Mouse (Mus musculus): ENCODE results near the gene Abce1.

Abce1 gene

GRCm38 (mm10) chr8:79711064-79711961, at the start of gene Abce1, which contains the start of gene Anapc10:
Gene Abce1 (minus strand): TSS chr8:79711740.
Gene Anapc10 (plus strand): TSS chr8:79711820.
- in situ Hi-C loops (cut with MboI, MseI), result loop anchor here in 1 of 2 experiments (25.0 kb wide), 1 partner anchor 1301 kb away; the partner anchor contains the start of gene Usp38

- in situ Hi-C loops (cut with MboI, MseI), result no loop called here
Measured at GRCm38 (mm10) chr8:79750305-79750704, 38.8 kb upstream of the Abce1 start.

GRCm38 (mm10) chr8:79748591-79748990, 37.1 kb upstream of the Abce1 start:
- in situ Hi-C loops (cut with MboI, MseI), result no loop called here

- in situ Hi-C loops (cut with MboI, MseI), result no loop called here
Measured at GRCm38 (mm10) chr8:79748171-79748570, 36.6 kb upstream of the Abce1 start.

GRCm38 (mm10) chr8:79734304-79734703, 22.8 kb upstream of the Abce1 start:
- in situ Hi-C loops (cut with MboI, MseI), result loop anchor here in 1 of 2 experiments (5.0 kb wide), 1 partner anchor 748 kb away; no protein-coding TSS in a partner anchor

GRCm38 (mm10) chr8:79727900-79728299, 16.4 kb upstream of the Abce1 start:
- in situ Hi-C loops (cut with MboI, MseI), result no loop called here

GRCm38 (mm10) chr8:79724589-79724988, 13.0 kb upstream of the Abce1 start:
- in situ Hi-C loops (cut with MboI, MseI), result loop anchor here in 1 of 2 experiments (25.0 kb wide), 1 partner anchor 1288 kb away; the partner anchor contains the start of gene Usp38

GRCm38 (mm10) chr8:79723308-79723707, 11.8 kb upstream of the Abce1 start:
- in situ Hi-C loops (cut with MboI, MseI), result loop anchor here in 1 of 2 experiments (25.0 kb wide), 1 partner anchor 1289 kb away; the partner anchor contains the start of gene Usp38

- in situ Hi-C loops (cut with MboI, MseI), result loop anchor here in 1 of 2 experiments (25.0 kb wide), 1 partner anchor 1291 kb away; the partner anchor contains the start of gene Usp38
Measured at GRCm38 (mm10) chr8:79721537-79721936, 10.0 kb upstream of the Abce1 start.

- in situ Hi-C loops (cut with MboI, MseI), result loop anchor here in 1 of 2 experiments (25.0 kb wide), 1 partner anchor 1300 kb away; the partner anchor contains the start of gene Usp38
Measured at GRCm38 (mm10) chr8:79712676-79713075, 1.1 kb upstream of the Abce1 start.

- in situ Hi-C loops (cut with MboI, MseI), result loop anchor here in 1 of 2 experiments (25.0 kb wide), 1 partner anchor 1306 kb away; the partner anchor contains the start of gene Usp38
Measured at GRCm38 (mm10) chr8:79706687-79707086, 4.9 kb downstream of the Abce1 start.

GRCm38 (mm10) chr8:79692531-79692930, 19.0 kb downstream of the Abce1 start:
- in situ Hi-C loops (cut with MboI, MseI), result loop anchor here (5.0 to 10.0 kb wide), 3 partner anchors 48 to 1025 kb away; no protein-coding TSS in a partner anchor

GRCm38 (mm10) chr8:79685927-79686326, 25.6 kb downstream of the Abce1 start:
- in situ Hi-C loops (cut with MboI, MseI), result loop anchor here in 1 of 2 experiments (10.0 kb wide), 1 partner anchor 1299 kb away; no protein-coding TSS in a partner anchor

GRCm38 (mm10) chr8:79680965-79681364, 30.6 kb downstream of the Abce1 start:
- in situ Hi-C loops (cut with MboI, MseI), result loop anchor here in 1 of 2 experiments (10.0 kb wide), 1 partner anchor 1304 kb away; no protein-coding TSS in a partner anchor

GRCm38 (mm10) chr8:79680555-79680954, 31.0 kb downstream of the Abce1 start:
- in situ Hi-C loops (cut with MboI, MseI), result loop anchor here in 1 of 2 experiments (10.0 kb wide), 1 partner anchor 1304 kb away; no protein-coding TSS in a partner anchor

- in situ Hi-C loops (cut with MboI, MseI), result loop anchor here in 1 of 2 experiments (10.0 kb wide), 1 partner anchor 1305 kb away; no protein-coding TSS in a partner anchor
Measured at GRCm38 (mm10) chr8:79680083-79680482, 31.5 kb downstream of the Abce1 start.

- in situ Hi-C loops (cut with MboI, MseI), result no loop called here
Measured at GRCm38 (mm10) chr8:79679005-79679404, 32.5 kb downstream of the Abce1 start.

- in situ Hi-C loops (cut with MboI, MseI), result no loop called here
Measured at GRCm38 (mm10) chr8:79676461-79676860, 35.1 kb downstream of the Abce1 start.

- in situ Hi-C loops (cut with MboI, MseI), result loop anchor here in 1 of 2 experiments (25.0 kb wide), 1 partner anchor 1329 kb away; no protein-coding TSS in a partner anchor
Measured at GRCm38 (mm10) chr8:79658715-79659114, 52.8 kb downstream of the Abce1 start.

- in situ Hi-C loops (cut with MboI, MseI), result loop anchor here in 1 of 2 experiments (25.0 kb wide), 1 partner anchor 1334 kb away; no protein-coding TSS in a partner anchor
Measured at GRCm38 (mm10) chr8:79653736-79654135, 57.8 kb downstream of the Abce1 start.

- in situ Hi-C loops (cut with MboI, MseI), result loop anchor here in 1 of 2 experiments (25.0 kb wide), 1 partner anchor 1337 kb away; no protein-coding TSS in a partner anchor
Measured at GRCm38 (mm10) chr8:79650158-79650814, 61.3 kb downstream of the Abce1 start.

Measured in T-helper 17 cell (primary cell).